Comparison of ENCODE assay signal across 8 mouse cellular contexts in the genomic region with DNA sequence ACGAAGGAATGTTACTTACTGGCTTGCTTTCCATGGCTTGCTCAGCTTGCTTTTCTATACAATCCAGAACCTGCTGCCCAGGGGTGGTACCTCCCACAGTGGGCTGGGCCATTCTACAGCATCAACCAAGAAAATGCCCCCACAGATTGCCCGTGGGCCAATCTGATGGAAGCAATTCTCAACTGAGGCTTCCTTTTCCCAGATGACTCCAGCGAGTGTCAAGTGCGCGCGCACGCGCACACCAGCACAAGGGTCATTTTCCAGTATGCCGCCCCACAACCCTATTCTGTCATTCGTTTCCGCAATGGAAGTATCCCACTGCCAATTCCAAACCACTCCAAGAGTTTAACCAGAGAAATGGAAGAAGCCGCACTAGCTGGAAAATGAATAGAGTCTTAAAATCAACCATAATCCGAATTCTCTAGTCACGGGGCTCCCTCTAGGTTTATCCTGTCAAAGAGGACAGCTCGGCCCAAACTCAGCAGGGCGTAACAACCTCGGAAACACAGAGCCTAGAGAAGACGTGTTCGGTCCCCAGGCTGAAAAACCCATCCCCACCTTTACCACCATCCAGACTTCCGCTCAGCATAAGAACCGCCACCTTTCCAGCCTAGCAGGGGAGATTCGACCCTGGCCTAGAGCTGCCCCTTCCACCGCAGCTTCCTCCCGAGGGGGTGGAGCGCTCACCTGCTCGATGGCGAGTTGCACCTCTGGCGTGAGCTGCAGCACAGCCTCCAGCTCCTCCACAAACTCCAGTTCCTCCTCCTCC. TPM values are rescaled to one million over a fixed set of nuclear protein-coding genes. Genes with fewer than 3 reads are reported as not detected.
DNase-seq lines count a peak whose midpoint lies in the region; ATAC-seq and TF ChIP-seq lines count a peak whose summit lies in the region.

No protein-coding gene starts in this region.

- no peaks in the 10 kb centered on the region for H3K27me3 ChIP-seq in heart, embryonic 11.5 days (ENCODE audit: control insufficient read depth, insufficient read depth, low read length)
- H3K27me3 ChIP-seq in liver, embryonic 15.5 days = no peaks in the 10 kb centered on the region
- H3K27me3 ChIP-seq in neural tube, embryonic 13.5 days = no peaks in the 10 kb centered on the region

- DNase-seq in 3134 (ENCODE audit: extremely low read depth, insufficient read length, low spot score) = peak; percentile 42
- peak; percentile 71 for DNase-seq in Muller cell, postnatal 12 days (ENCODE audit: inconsistent ontology term)
- peak; percentile 61 for DNase-seq in kidney, postnatal 10 days
- DNase-seq in urinary bladder, postnatal 36 days (ENCODE audit: low spot score in 2 of 2) = peak; percentile 17 to 21

- no peaks in the 10 kb centered on the region for H3K4me1 ChIP-seq in cortical plate, adult 2 months (ENCODE audit: control insufficient read depth, insufficient read depth, low read length)
- H3K4me1 ChIP-seq in heart, embryonic 11.5 days (ENCODE audit: control insufficient read depth, insufficient read depth, low read length) = 0 out of 2 replicates have a peak, but pooled peaks cover 2% of the 10 kb centered on the region
- H3K4me1 ChIP-seq in liver, embryonic 15.5 days (replicated peaks) = peaks cover 15% of the 10 kb centered on the region
- H3K4me1 ChIP-seq in neural tube, embryonic 13.5 days (replicated peaks) = peaks cover 18% of the 10 kb centered on the region

- no peak for TF ChIP-seq CTCF in cortical plate, adult 2 months (IDR thresholded peaks at IDR 0.05; ENCODE audit: extremely low read depth, insufficient read depth, low read length)

- H3K36me3 ChIP-seq in heart, embryonic 11.5 days (ENCODE audit: control insufficient read depth, insufficient read depth, low read length) = no peaks in the 10 kb centered on the region
- peaks cover 20% of the 10 kb centered on the region; the same call in 1 of the 2 replicates for H3K36me3 ChIP-seq in liver, embryonic 15.5 days (replicated peaks)
- H3K36me3 ChIP-seq in neural tube, embryonic 13.5 days = peaks cover 11% of the 10 kb centered on the region

- peak overlapping the region; percentile 33; the same call in 1 of the 2 replicates for H3K27ac ChIP-seq in cortical plate, adult 2 months (ENCODE audit: insufficient read depth, low read length)
- peak overlapping the region; percentile 57; the same call in 1 of the 2 replicates for H3K27ac ChIP-seq in heart, embryonic 11.5 days (ENCODE audit: low read depth, low read length)
- H3K27ac ChIP-seq in liver, embryonic 15.5 days (replicated peaks) = peak overlapping the region; percentile 73
- H3K27ac ChIP-seq in neural tube, embryonic 13.5 days (replicated peaks) = peak overlapping the region; percentile 83

- peak overlapping the region; percentile 94 for H3K4me2 ChIP-seq in heart, embryonic 11.5 days
- peak overlapping the region; percentile 88 for H3K4me2 ChIP-seq in liver, embryonic 15.5 days
- peak overlapping the region; percentile 82 for H3K4me2 ChIP-seq in neural tube, embryonic 13.5 days

- peak; percentile 69 for ATAC-seq in heart, embryonic 11.5 days (replicated peaks; ENCODE audit: insufficient number of reproducible peaks, low FRiP score, low TSS enrichment)
- peak; percentile 81 for ATAC-seq in liver, embryonic 15.5 days (ENCODE audit: insufficient read depth)
- peak; percentile 82 for ATAC-seq in neural tube, embryonic 13.5 days (ENCODE audit: low read depth)

- TF ChIP-seq POLR2A in cortical plate, adult 2 months (IDR thresholded peaks at IDR 0.05; ENCODE audit: extremely low read depth, insufficient read depth, low read length) = 0 out of 2 replicates have a peak, but pooled peaks have one; percentile 22

- 3% methylated on average over 28 of the region's 28 CpGs for WGBS in heart, embryonic 11.5 days (ENCODE audit: insufficient replicate concordance)
- WGBS in liver, embryonic 15.5 days (ENCODE audit: insufficient replicate concordance) = 1% methylated on average over 28 of the region's 28 CpGs
- 2% methylated on average over 28 of the region's 28 CpGs for WGBS in neural tube, embryonic 13.5 days

- H3K4me3 ChIP-seq in cortical plate, adult 2 months (ENCODE audit: insufficient read depth, low read length) = peak overlapping the region; percentile 91
- peak overlapping the region; percentile 85 for H3K4me3 ChIP-seq in heart, embryonic 11.5 days (ENCODE audit: low read depth, low read length)
- peak overlapping the region; percentile 81 for H3K4me3 ChIP-seq in liver, embryonic 15.5 days (replicated peaks)
- H3K4me3 ChIP-seq in neural tube, embryonic 13.5 days = peak overlapping the region; percentile 94

- H3K9me3 ChIP-seq in heart, embryonic 11.5 days (replicated peaks; ENCODE audit: control insufficient read depth, low read length) = no peaks in the 10 kb centered on the region
- H3K9me3 ChIP-seq in liver, embryonic 15.5 days (replicated peaks) = no peaks in the 10 kb centered on the region
- H3K9me3 ChIP-seq in neural tube, embryonic 13.5 days = no peaks in the 10 kb centered on the region

- H3K9ac ChIP-seq in heart, embryonic 11.5 days (ENCODE audit: low read depth, low read length) = peak overlapping the region; percentile 76
- H3K9ac ChIP-seq in liver, embryonic 15.5 days = peak overlapping the region; percentile 85
- peak overlapping the region; percentile 80 for H3K9ac ChIP-seq in neural tube, embryonic 13.5 days

RNA-seq across cellular contexts. Expression of gene Vps53, which starts 0.5 kb away (rescaled TPM):
- 56.6 and 57.4 TPM in 2 replicates for polyA plus RNA-seq in cortical plate, adult 2 months (2012; rRNA removed)
- 33.0 and 33.7 TPM in 2 replicates for polyA plus RNA-seq in heart, embryonic 11.5 days (2014; fragmentation: Nextera tagmentation; extraction: Ambion mirVana)
- 13.5 and 14.4 TPM in 2 replicates for polyA plus RNA-seq in liver, embryonic 15.5 days (2015; fragmentation: Nextera tagmentation; extraction: Ambion mirVana)
- polyA plus RNA-seq in neural tube, embryonic 13.5 days (2015; fragmentation: Nextera tagmentation; extraction: Ambion mirVana) = 68.7 and 69.3 TPM in 2 replicates

RNA-seq across cellular contexts. Expression of gene Fam57a, which starts 0.6 kb away (rescaled TPM):
- 28.6 and 32.3 TPM in 2 replicates for polyA plus RNA-seq in cortical plate, adult 2 months (2012; rRNA removed)
- polyA plus RNA-seq in heart, embryonic 11.5 days (2014; fragmentation: Nextera tagmentation; extraction: Ambion mirVana) = 31.2 and 35.8 TPM in 2 replicates
- 3.7 and 4.2 TPM in 2 replicates for polyA plus RNA-seq in liver, embryonic 15.5 days (2015; fragmentation: Nextera tagmentation; extraction: Ambion mirVana)
- polyA plus RNA-seq in neural tube, embryonic 13.5 days (2015; fragmentation: Nextera tagmentation; extraction: Ambion mirVana) = 28.4 and 28.6 TPM in 2 replicates

RNA-seq across cellular contexts. Expression of gene Dbil5, which starts 38.5 kb away (rescaled TPM):
- polyA plus RNA-seq in cortical plate, adult 2 months (2012; rRNA removed) = 1.9 and 2.2 TPM in 2 replicates
- polyA plus RNA-seq in heart, embryonic 11.5 days (2014; fragmentation: Nextera tagmentation; extraction: Ambion mirVana) = 0.99 and 1.3 TPM in 2 replicates
- polyA plus RNA-seq in liver, embryonic 15.5 days (2015; fragmentation: Nextera tagmentation; extraction: Ambion mirVana) = 0.36 and 0.59 TPM in 2 replicates
- polyA plus RNA-seq in neural tube, embryonic 13.5 days (2015; fragmentation: Nextera tagmentation; extraction: Ambion mirVana) = 0.73 and 0.76 TPM in 2 replicates

RNA-seq across cellular contexts. Expression of gene Gemin4, which starts 38.6 kb away (rescaled TPM):
- polyA plus RNA-seq in cortical plate, adult 2 months (2012; rRNA removed) = 5.8 and 6.6 TPM in 2 replicates
- 25.8 and 34.8 TPM in 2 replicates for polyA plus RNA-seq in heart, embryonic 11.5 days (2014; fragmentation: Nextera tagmentation; extraction: Ambion mirVana)
- 12.7 and 13.2 TPM in 2 replicates for polyA plus RNA-seq in liver, embryonic 15.5 days (2015; fragmentation: Nextera tagmentation; extraction: Ambion mirVana)
- polyA plus RNA-seq in neural tube, embryonic 13.5 days (2015; fragmentation: Nextera tagmentation; extraction: Ambion mirVana) = 14.6 and 16.9 TPM in 2 replicates

Comparison
In these comparisons a context has a peak if more than half of its experiments do, and no peak if none do; other contexts are left out.
1. Peak in every context shown above with its lines: DNase-seq, ATAC-seq, H3K4me3 ChIP-seq and H3K27ac ChIP-seq.
2. DNase-seq: peak in every context shown above with its lines; median percentile 71 in Muller cell, postnatal 12 days; 61 in kidney, postnatal 10 days; 42 in 3134; 19 in urinary bladder, postnatal 36 days.
3. H3K27ac ChIP-seq: peak in every context shown above with its lines; median percentile 83 in neural tube, embryonic 13.5 days; 73 in liver, embryonic 15.5 days; 57 in heart, embryonic 11.5 days; 33 in cortical plate, adult 2 months.